Comparison of ENCODE assay signal across 11 mouse cellular contexts in genomic region chr13:73499893-73500604, GRCm38 (mm10). TPM values are rescaled to one million over a fixed set of nuclear protein-coding genes. Genes with fewer than 3 reads are reported as not detected.
DNase-seq lines count a peak whose midpoint lies in the region; ATAC-seq lines count a peak whose summit lies in the region.
"Had no signal": no experiment of that assay in that cellular context is flagged by ENCODE, and none has a peak within 500 bp of the region (broad histone marks: within the 10 kb centered on the region; RNA-seq: fewer than 3 reads in every experiment).

No protein-coding gene starts in this region.

- H3K4me1 ChIP-seq in limb, embryonic 10.5 days, result no peaks in the 10 kb centered on the region
- H3K4me1 ChIP-seq in hindbrain, embryonic 13.5 days (replicated peaks), result no peaks in the 10 kb centered on the region
- H3K4me1 ChIP-seq: neural tube, embryonic 12.5 days had no signal

- ATAC-seq in megakaryocyte, adult 5-6 weeks (ENCODE audit: poor library complexity, severe bottlenecking), result peak; percentile 46
- ATAC-seq in hindbrain, embryonic 13.5 days (ENCODE audit: low FRiP score), result no peak
- ATAC-seq: Patski had no signal

- peak; percentile 30 for DNase-seq in adrenal gland, postnatal 14 days
- no peak for DNase-seq in adrenal gland, adult 8-10 months
- peak; percentile 22 for DNase-seq in kidney, adult 9 months
- no peak for DNase-seq in kidney, postnatal 10 days
- no peak for DNase-seq in limb, embryonic 10.5 days (ENCODE audit: low spot score)
- DNase-seq in cerebellum, adult 18-20 months, result no peak

- no peak overlapping the region for H3K9ac ChIP-seq in hindbrain, embryonic 13.5 days
- H3K9ac ChIP-seq: neural tube, embryonic 12.5 days had no signal

- WGBS in limb, embryonic 10.5 days, result 81% methylated on average over 6 of the region's 6 CpGs
- WGBS in hindbrain, embryonic 13.5 days, result 78% methylated on average over 6 of the region's 6 CpGs

- H3K4me3 ChIP-seq in limb, embryonic 10.5 days, result no peak overlapping the region
- H3K4me3 ChIP-seq in hindbrain, embryonic 13.5 days, result no peak overlapping the region
- H3K4me3 ChIP-seq: neural tube, embryonic 12.5 days had no signal

- H3K4me2 ChIP-seq in hindbrain, embryonic 13.5 days, result no peak overlapping the region
- H3K4me2 ChIP-seq: neural tube, embryonic 12.5 days had no signal

- no peaks in the 10 kb centered on the region for H3K27me3 ChIP-seq in limb, embryonic 10.5 days (ENCODE audit: low read depth, poor library complexity, severe bottlenecking)
- H3K27me3 ChIP-seq in hindbrain, embryonic 13.5 days, result no peaks in the 10 kb centered on the region
- H3K27me3 ChIP-seq: neural tube, embryonic 12.5 days; Patski had no signal

- no peaks in the 10 kb centered on the region for H3K9me3 ChIP-seq in limb, embryonic 10.5 days (replicated peaks)
- H3K9me3 ChIP-seq in hindbrain, embryonic 13.5 days, result no peaks in the 10 kb centered on the region
- H3K9me3 ChIP-seq: neural tube, embryonic 12.5 days had no signal

- 0 out of 2 replicates have a peak overlapping the region, but pooled peaks have one; percentile 3 for H3K27ac ChIP-seq in limb, embryonic 10.5 days
- H3K27ac ChIP-seq in hindbrain, embryonic 13.5 days, result no peak overlapping the region
- H3K27ac ChIP-seq: macrophage; neural tube, embryonic 12.5 days had no signal

- peaks cover 86% of the 10 kb centered on the region for H3K36me3 ChIP-seq in limb, embryonic 10.5 days
- peaks cover 77% of the 10 kb centered on the region for H3K36me3 ChIP-seq in hindbrain, embryonic 13.5 days

RNA-seq across cellular contexts. Expression of gene Lpcat1, which starts 33.1 kb away (rescaled TPM):
- 17.3 and 18.9 TPM in 2 replicates for total RNA-seq in adrenal gland, postnatal 14 days (2021)
- 10 to 100 TPM; 16.2 to 26.5 (median 20.5) TPM for total RNA-seq in adrenal gland, adult 8-10 months (2022)
- 51.5 and 56.7 TPM in 2 replicates for polyA plus RNA-seq in limb, embryonic 10.5 days (2016; fragmentation: Nextera tagmentation; extraction: Ambion mirVana)
- total RNA-seq in megakaryocyte, adult 5-6 weeks (2015), result 12.7 and 14.9 TPM in 2 replicates
- total RNA-seq in megakaryocyte, adult 5-6 weeks (2017), result 23.5 and 23.6 TPM in 2 replicates
- 57.0 and 59.6 TPM in 2 replicates for polyA plus RNA-seq in hindbrain, embryonic 13.5 days (2015; fragmentation: Nextera tagmentation; extraction: Ambion mirVana)

RNA-seq across cellular contexts. Expression of gene Slc6a3, which starts 36.5 kb away (rescaled TPM):
- total RNA-seq in adrenal gland, postnatal 14 days (2021), result 0.11 TPM in 1 of 2 replicates, not detected in the other
- total RNA-seq in adrenal gland, adult 8-10 months (2022), result under 1 TPM in 1 of 4 experiments, not detected in 3; 0.15 TPM
- polyA plus RNA-seq in limb, embryonic 10.5 days (2016; fragmentation: Nextera tagmentation; extraction: Ambion mirVana), result not detected in 2 replicates
- not detected in 2 replicates for total RNA-seq in megakaryocyte, adult 5-6 weeks (2015)
- total RNA-seq in megakaryocyte, adult 5-6 weeks (2017), result 0.07 TPM in 1 of 2 replicates, not detected in the other
- 0.06 and 0.13 TPM in 2 replicates for polyA plus RNA-seq in hindbrain, embryonic 13.5 days (2015; fragmentation: Nextera tagmentation; extraction: Ambion mirVana)
- polyA plus RNA-seq: macrophage, Patski had no signal

Comparison
In these comparisons a context has a peak if more than half of its experiments do, and no peak if none do; other contexts are left out.
1. DNase-seq: peak in adrenal gland, postnatal 14 days (single experiment) and kidney, adult 9 months (single experiment); none in adrenal gland, adult 8-10 months (single experiment), kidney, postnatal 10 days (single experiment), limb, embryonic 10.5 days (single experiment) and cerebellum, adult 18-20 months (0 of 2).